Mouse (Mus musculus) midbrain, embryonic 11.5 days (tissue): ENCODE measurements around the gene Rbm3. TPM values are rescaled to one million over a fixed set of nuclear protein-coding genes. Genes with fewer than 3 reads are reported as not detected.
"Not testable (repeated sequence)": the region's sequence is repeated elsewhere in the genome, so short reads cannot be mapped to it uniquely, and the experiment has no call there.

ENCODE experiments used
- ATAC-seq: fragments of 200-750 bp; cut with Nextera tagmentation; 2 replicates; pipeline ENCODE4 v1.8.0; 2017; ENCODE audit warnings: moderate TSS enrichment, moderate library complexity; ENCODE audit not compliant: low FRiP score
- DNase-seq: peaks from one replicate; pipeline ENCODE4 v3.0.0; 2015; ENCODE audit warnings: low spot score; ENCODE audit errors: missing footprints
- H3K27ac ChIP-seq: fragments of 300-500 bp; sonication (generic); 2 replicates; pipeline ENCODE4 v1.5.1; 2014; ENCODE audit warnings: low read depth, low read length
- H3K27me3 ChIP-seq: fragments of 300-500 bp; sonication (generic); 2 replicates; pipeline ENCODE4 v1.6.1; 2014; ENCODE audit warnings: mild to moderate bottlenecking, low read length, moderate library complexity, mixed read lengths; ENCODE audit not compliant: control insufficient read depth, insufficient read depth
- H3K36me3 ChIP-seq: fragments of 300-500 bp; sonication (generic); 2 replicates; pipeline ENCODE4 v1.6.1; 2014; ENCODE audit warnings: mild to moderate bottlenecking, low read length, moderate library complexity, mixed read lengths; ENCODE audit not compliant: control insufficient read depth, insufficient read depth
- H3K4me1 ChIP-seq: fragments of 300-500 bp; sonication (generic); 2 replicates; pipeline ENCODE4 v1.6.1; 2014; ENCODE audit warnings: low read length; ENCODE audit not compliant: control insufficient read depth, insufficient read depth
- H3K4me2 ChIP-seq: fragments of 300-500 bp; sonication (generic); 2 replicates; pipeline ENCODE4 v1.6.1; 2014; ENCODE audit warnings: mild to moderate bottlenecking, moderate library complexity
- H3K4me3 ChIP-seq: fragments of 300-500 bp; sonication (generic); 2 replicates; pipeline ENCODE4 v1.5.1; 2014; ENCODE audit warnings: low read depth, low read length
- H3K9ac ChIP-seq: fragments of 300-500 bp; sonication (generic); 2 replicates; pipeline ENCODE4 v1.6.1; 2014; ENCODE audit warnings: low read length
- H3K9me3 ChIP-seq: fragments of 300-500 bp; sonication (generic); 2 replicates; pipeline ENCODE4 v1.6.1; 2016; ENCODE audit warnings: low read length; ENCODE audit not compliant: control insufficient read depth
- WGBS: fragments of 180-500 bp; shearing (Covaris S2); extraction: QIAGEN DNeasy Blood & Tissue Kit; methylation state at CpG from one replicate; pipeline ENCODE4 v1.1.7; 2014; 5-methylcytosine and 5-hydroxymethylcytosine counted together
- polyA plus RNA-seq: library from polyadenylated mRNA; unstranded; fragments of >200 nt; fragmentation: Nextera tagmentation; extraction: Ambion mirVana; gene quantifications from 2 replicates; pipeline ENCODE4 v1.2.1, GENCODE M21; 2014

The Rbm3 gene
- polyA plus RNA-seq, 1 experiment from 2014 or later: 439 TPM

DNA sequence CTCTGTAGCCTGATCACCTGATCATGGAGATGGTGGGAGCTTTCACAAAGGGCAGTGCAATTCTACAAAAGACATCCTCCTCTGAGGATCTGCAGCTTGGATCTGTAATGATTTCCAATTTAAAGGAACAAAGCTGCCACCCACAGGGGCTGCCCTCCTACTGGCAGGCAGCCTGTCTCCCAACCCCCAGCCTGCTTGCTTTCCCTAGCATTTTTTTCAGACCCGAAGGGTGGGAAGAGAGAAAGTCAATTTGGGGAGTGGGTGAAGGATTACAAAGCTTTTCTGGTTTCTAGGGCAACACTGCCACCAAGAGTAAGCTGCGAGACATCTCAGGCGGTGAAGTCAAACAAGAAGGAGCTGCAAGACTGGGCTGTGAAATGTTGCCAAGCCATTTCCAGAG is 44.7 kb downstream of the Rbm3 start:
- Histone ChIP-seq H3K27me3 (no peaks in the 10 kb centered on the region), H3K4me1 (peaks cover 4% of the 10 kb centered on the region; the same call in 1 of the 2 replicates), H3K4me3 (no peak overlapping the region), H3K27ac (peak overlapping the region; percentile 62; the same call in 1 of the 2 replicates), H3K36me3 (no peaks in the 10 kb centered on the region), H3K9me3 (no peaks in the 10 kb centered on the region), H3K4me2 (no peak overlapping the region), H3K9ac (no peak overlapping the region)
- DNase-seq (peak; percentile 97), ATAC-seq (peak; percentile 61)
- WGBS: 8% methylated on average over 3 of the region's 3 CpGs

DNA sequence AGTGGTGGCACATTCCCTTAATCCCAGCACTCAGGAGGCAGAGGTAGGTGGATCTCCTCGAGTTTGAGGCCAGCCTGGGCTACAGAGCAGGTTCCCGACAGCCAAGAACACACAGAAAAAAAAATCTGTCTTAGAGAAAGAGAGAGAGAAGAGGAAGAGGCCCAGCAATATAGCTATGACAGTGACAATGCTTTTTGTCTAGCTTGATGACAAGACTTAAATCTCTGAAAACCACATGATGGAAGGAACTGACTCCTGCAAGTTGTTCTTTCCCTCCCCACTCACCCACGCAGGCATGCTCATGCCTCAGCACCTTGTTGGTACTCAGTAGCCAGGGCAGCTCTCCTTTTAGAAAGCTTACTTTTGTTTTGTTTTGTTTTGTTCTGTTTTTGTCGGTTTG is 46.2 kb downstream of the Rbm3 start:
- peaks cover 4% of the 10 kb centered on the region; the same call in 1 of the 2 replicates for H3K4me1 ChIP-seq
- H3K4me3 ChIP-seq: no peak overlapping the region
- no peak for DNase-seq
- H3K27me3 ChIP-seq: no peaks in the 10 kb centered on the region
- no peaks in the 10 kb centered on the region for H3K9me3 ChIP-seq
- H3K4me2 ChIP-seq: no peak overlapping the region
- ATAC-seq: no peak
- H3K9ac ChIP-seq: no peak overlapping the region
- H3K27ac ChIP-seq: no peak overlapping the region
- 60% methylated on average over 4 of the region's 4 CpGs for WGBS
- H3K36me3 ChIP-seq: no peaks in the 10 kb centered on the region

DNA sequence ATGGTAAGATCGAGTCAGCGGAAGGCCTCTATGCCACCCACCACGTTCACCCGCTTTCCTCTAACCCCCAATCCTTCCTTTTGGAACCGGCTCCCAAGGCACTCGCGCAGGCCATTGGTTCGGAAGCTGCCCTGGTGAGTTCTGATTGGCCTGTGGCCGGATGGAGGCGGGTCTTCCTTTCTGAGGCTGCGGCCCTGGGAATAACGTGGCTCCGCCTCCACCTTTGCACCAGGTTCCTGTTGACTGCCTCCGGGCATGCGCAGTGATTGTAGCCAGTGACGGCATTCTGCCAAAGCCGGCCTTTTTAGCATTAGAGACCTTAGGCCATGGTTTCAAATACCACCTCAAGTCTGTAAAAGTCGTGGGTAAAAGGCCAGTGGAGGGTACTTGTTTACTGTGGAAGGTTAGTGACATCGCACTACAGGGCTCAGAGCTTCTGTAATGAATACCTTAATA is 48.9 kb downstream of the Rbm3 start:
- Histone ChIP-seq H3K4me3 (peak overlapping the region; percentile 22), H3K36me3 (no peaks in the 10 kb centered on the region), H3K4me1 (peaks cover 4% of the 10 kb centered on the region; the same call in 1 of the 2 replicates), H3K27ac (no peak overlapping the region), H3K4me2 (peak overlapping the region; percentile 37), H3K27me3 (no peaks in the 10 kb centered on the region), H3K9ac (peak overlapping the region; percentile 44), H3K9me3 (no peaks in the 10 kb centered on the region)
- 15% methylated on average over 19 of the region's 19 CpGs for WGBS
- ATAC-seq: peak; percentile 94
- DNase-seq: peak; percentile 95

DNA sequence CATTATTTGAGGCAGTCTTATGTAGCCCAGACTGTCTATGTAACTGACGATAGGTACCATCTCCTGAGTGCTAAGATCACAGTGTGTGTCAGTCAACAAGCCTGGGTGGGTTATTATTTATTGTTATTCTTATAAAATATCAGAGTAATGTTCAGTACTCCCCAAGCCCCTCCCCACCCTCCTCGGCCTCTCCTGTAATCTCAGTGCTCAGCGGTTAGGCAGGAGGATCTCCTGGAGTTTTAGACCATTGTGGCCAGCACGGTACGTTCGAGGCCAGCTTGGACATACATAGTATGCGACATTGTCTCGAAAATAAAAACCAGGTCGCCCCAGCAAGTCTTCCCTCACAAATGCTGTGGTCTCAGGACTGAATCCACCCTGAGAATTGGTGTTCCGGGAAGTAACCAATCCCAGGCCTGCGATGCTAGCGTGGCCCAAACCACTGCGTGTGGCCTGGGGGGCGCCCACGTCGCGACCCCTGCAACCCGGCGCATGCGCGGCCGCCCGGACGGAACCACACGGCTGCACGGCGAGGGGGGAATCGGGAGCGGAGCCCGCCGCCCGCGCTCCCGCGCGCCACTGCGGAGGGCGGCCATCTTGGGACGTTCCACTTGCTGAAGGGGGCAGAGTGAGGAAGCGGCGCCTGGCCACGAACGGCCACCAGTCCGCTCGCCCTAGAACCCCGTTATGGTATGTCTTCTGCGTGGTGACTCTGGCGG is 49.5 kb downstream of the Rbm3 start:
- H3K9ac ChIP-seq: peak overlapping the region; percentile 38; the same call in 1 of the 2 replicates
- peak overlapping the region; percentile 38 for H3K4me2 ChIP-seq
- peak overlapping the region; percentile 15; the same call in 1 of the 2 replicates for H3K4me3 ChIP-seq
- H3K9me3 ChIP-seq, H3K27ac ChIP-seq, H3K4me1 ChIP-seq, DNase-seq, H3K27me3 ChIP-seq, H3K36me3 ChIP-seq: not testable (repeated sequence)
- ATAC-seq: peak; percentile 90
- WGBS: 22% methylated on average over 22 of the region's 48 CpGs

DNA sequence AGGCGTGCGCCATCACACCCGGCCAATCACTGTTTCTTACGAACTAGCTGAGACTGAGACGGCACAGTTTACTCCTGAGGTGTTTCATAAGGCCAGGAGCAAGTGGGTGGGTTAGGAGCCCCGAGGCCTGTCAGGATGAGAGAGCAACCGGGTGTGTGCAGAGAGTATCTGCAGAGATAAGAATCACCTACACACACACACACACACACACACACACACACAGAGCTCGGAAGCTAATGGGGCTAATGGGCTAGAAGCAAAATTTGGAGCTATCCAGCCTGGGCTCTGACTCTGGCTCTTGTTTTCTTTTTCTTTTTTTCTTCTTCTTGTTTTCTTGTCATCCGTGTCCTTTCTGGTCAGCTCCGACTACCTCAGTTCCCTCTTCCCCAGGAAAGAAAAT is 50.1 kb downstream of the Rbm3 start:
- H3K36me3 ChIP-seq: no peaks in the 10 kb centered on the region
- peaks cover 4% of the 10 kb centered on the region; the same call in 1 of the 2 replicates for H3K4me1 ChIP-seq
- H3K4me2 ChIP-seq: peak overlapping the region; percentile 38; the same call in 1 of the 2 replicates
- DNase-seq (no peak), ATAC-seq (no peak)
- H3K4me3 ChIP-seq: peak overlapping the region; percentile 15; the same call in 1 of the 2 replicates
- H3K9me3 ChIP-seq: no peaks in the 10 kb centered on the region
- WGBS: 83% methylated on average over 10 of the region's 10 CpGs
- H3K27me3 ChIP-seq: no peaks in the 10 kb centered on the region
- H3K27ac ChIP-seq: no peak overlapping the region
- no peak overlapping the region; the same call in 1 of the 2 replicates for H3K9ac ChIP-seq

DNA sequence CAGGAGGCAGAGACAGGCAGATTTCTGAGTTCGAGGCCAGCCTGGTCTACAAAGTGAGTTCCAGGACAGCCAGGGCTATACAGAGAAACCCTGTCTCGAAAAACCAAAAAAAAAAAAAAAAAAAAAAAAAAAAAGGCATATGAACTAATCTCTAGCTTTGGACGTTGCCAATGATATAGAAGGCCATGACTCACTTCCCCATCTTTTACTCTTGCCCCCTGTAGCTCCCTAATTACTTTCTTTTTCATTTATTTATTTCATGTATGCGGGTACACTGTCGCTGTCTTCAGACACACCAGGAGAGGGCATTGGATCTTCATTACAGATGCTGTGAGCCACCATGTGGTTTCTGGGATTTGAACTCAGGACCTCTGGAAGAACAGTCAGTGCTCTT is 54.7 kb downstream of the Rbm3 start:
- DNase-seq, H3K4me2 ChIP-seq, H3K4me1 ChIP-seq, H3K27ac ChIP-seq, ATAC-seq, H3K4me3 ChIP-seq, H3K9ac ChIP-seq, H3K9me3 ChIP-seq, H3K36me3 ChIP-seq, H3K27me3 ChIP-seq: not testable (repeated sequence)
- 75% methylated on average over 4 of the region's 5 CpGs for WGBS

DNA sequence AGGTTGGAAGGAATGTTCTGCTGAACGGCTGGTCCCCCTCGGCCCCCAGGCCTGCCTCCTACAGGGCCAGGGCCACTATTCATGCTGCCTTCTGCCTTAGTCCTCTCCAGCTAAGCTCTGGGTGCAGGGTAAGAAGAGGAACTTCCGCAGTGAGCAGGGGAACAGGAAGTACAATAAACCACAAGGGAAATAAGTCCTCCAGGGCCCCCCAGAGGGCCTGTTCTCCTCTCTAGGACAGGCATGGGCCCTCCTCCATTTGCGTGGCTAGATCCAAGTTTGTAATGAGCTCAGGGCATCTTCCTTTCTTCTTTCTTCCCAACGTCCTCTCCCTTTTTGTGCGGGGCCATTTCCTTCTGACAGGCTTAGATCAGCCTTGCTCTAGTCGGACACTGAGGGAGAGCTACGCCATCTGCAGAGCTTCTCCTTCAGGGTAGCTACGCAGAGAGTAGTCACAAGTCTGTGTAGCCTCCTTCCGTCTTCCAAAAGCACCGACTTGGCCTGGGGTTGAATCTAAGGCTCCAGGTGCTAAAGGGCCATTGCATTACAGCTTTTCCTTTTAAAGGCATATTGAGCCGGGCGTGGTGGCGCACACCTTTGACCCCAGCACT is 55.2 kb downstream of the Rbm3 start, which contains the start of gene Was:
Gene Was, minus strand, starts transcription at position 153 of the 608 bp plus-strand sequence.
- WGBS: 88% methylated on average over 14 of the region's 14 CpGs
- Histone ChIP-seq H3K36me3 (no peaks in the 10 kb centered on the region), H3K27me3 (no peaks in the 10 kb centered on the region), H3K4me1 (no peaks in the 10 kb centered on the region), H3K27ac (no peak within 1 kb of the TSS), H3K9me3 (no peaks in the 10 kb centered on the region), H3K4me2 (no peak within 1 kb of the TSS), H3K9ac (no peak within 1 kb of the TSS), H3K4me3 (no peak within 1 kb of the TSS)
- DNase-seq: no peak
- ATAC-seq: no peak

DNA sequence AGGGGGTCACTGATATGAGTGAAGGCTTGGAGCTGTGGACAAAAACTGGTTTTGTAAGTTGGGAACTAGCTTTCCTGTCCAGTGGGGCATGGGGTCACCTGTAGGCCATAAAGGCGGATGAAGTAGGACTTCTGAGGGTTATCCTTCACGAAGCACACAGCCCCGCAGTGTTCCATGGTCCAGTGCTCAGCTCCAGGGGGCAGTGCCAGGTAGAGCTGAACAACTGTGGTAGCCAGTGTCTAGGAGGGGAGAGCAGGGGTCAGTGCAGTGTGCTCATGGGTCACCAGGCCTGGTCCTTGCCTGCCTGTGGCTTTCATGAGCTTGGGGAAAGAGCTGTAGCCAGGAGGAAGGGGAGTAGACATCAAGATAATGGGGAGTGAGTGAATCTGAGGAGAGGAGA is 55.9 kb downstream of the Rbm3 start:
- Histone ChIP-seq H3K9me3 (no peaks in the 10 kb centered on the region), H3K27me3 (no peaks in the 10 kb centered on the region), H3K4me1 (no peaks in the 10 kb centered on the region), H3K4me3 (no peak overlapping the region), H3K4me2 (no peak overlapping the region), H3K36me3 (no peaks in the 10 kb centered on the region), H3K9ac (no peak overlapping the region), H3K27ac (no peak overlapping the region)
- ATAC-seq (no peak), DNase-seq (no peak)
- 88% methylated on average over 3 of the region's 3 CpGs for WGBS
